Mouse (Mus musculus) adrenal gland, adult 18-20 months (tissue): ENCODE measurements around the gene Kctd2. TPM values are rescaled to one million over a fixed set of nuclear protein-coding genes. Genes with fewer than 3 reads are reported as not detected.
"Not testable (repeated sequence)": the region's sequence is repeated elsewhere in the genome, so short reads cannot be mapped to it uniquely, and the experiment has no call there.

Source experiments
- DNase-seq, 2 experiments: peaks; one replicate each; pipeline ENCODE4 v3.0.0; 2021 to 2022; ENCODE audit warnings: low spot score in 2 of 2
- long read RNA-seq, 2 experiments: library from polyadenylated mRNA; stranded (forward); transcript quantifications; one replicate each; pipeline ENCODE4 v2.0.0; 2021
- total RNA-seq, 2 experiments: library from RNA; stranded (reverse); gene quantifications; 1 replicate in 1 of 2; 2 replicates in 1 of 2; pipeline ENCODE4 v1.2.3; 2021

The Kctd2 gene
- 10 to 100 TPM; 44.1 to 71.4 TPM for total RNA-seq
- long read RNA-seq, experiment 1, transcript Kctd2-201 (6 exons, 1,764 nt): major isoform, 43 of 54 reads
- long read RNA-seq, experiment 1, partial matches to known transcripts: 3 of 54 reads
- long read RNA-seq, experiment 1, other reads (novel, unspliced or antisense): 7 of 54 reads
- long read RNA-seq, experiment 2, transcript Kctd2-202 (5 exons, 2,649 nt): minor isoform, 7 of 433 reads
- long read RNA-seq, experiment 2, transcript Kctd2-201 (6 exons, 1,764 nt): major isoform, 392 of 433 reads
- long read RNA-seq, experiment 2, partial matches to known transcripts: 12 of 433 reads
- long read RNA-seq, experiment 2, other reads (novel, unspliced or antisense): 20 of 433 reads

- DNase-seq: peak; percentile 90 to 92
These were observed at the start of gene Kctd2, which contains the start of gene Atp5h for GRCm38 (mm10) chr11:115419531-115420237. TSS of gene Kctd2 (plus strand) at chr11:115420128. TSS of gene Atp5h (minus strand) at chr11:115419962.

- DNase-seq: no peak
These were observed 49.6 kb upstream of the Kctd2 start for GRCm38 (mm10) chr11:115370368-115370767.

- DNase-seq: no peak
These were observed 48.6 kb upstream of the Kctd2 start for GRCm38 (mm10) chr11:115371354-115371753.

- no peak for DNase-seq
These were observed 47.9 kb upstream of the Kctd2 start for GRCm38 (mm10) chr11:115372015-115372414.

- no peak for DNase-seq
These were observed 47.2 kb upstream of the Kctd2 start for GRCm38 (mm10) chr11:115372737-115373136.

GRCm38 (mm10) chr11:115373805-115374694, 45.9 kb upstream of the Kctd2 start:
- DNase-seq: peak; percentile 63 to 68

- DNase-seq: peak in 1 of 2 experiments; percentile 62
These were observed 45.1 kb upstream of the Kctd2 start for GRCm38 (mm10) chr11:115374695-115375425.

- DNase-seq: no peak
These were observed 43.2 kb upstream of the Kctd2 start for GRCm38 (mm10) chr11:115376722-115377121.

- DNase-seq: no peak
These were observed 42.7 kb upstream of the Kctd2 start for GRCm38 (mm10) chr11:115377254-115377653.

GRCm38 (mm10) chr11:115377854-115378253, 42.1 kb upstream of the Kctd2 start:
- no peak for DNase-seq

- DNase-seq: no peak
These were observed 38.7 kb upstream of the Kctd2 start for GRCm38 (mm10) chr11:115381276-115381675.

- DNase-seq: peak; percentile 90 to 96
These were observed 38.0 kb upstream of the Kctd2 start, which contains the start of gene Cdr2l for GRCm38 (mm10) chr11:115381743-115382539. TSS of gene Cdr2l (plus strand) at chr11:115381916.

- DNase-seq: peak; percentile 50 to 58
These were observed 37.0 kb upstream of the Kctd2 start for GRCm38 (mm10) chr11:115382891-115383290.

- peak; percentile 33 to 44 for DNase-seq
These were observed 36.0 kb upstream of the Kctd2 start for GRCm38 (mm10) chr11:115383701-115384474.

GRCm38 (mm10) chr11:115384587-115384986, 35.3 kb upstream of the Kctd2 start:
- DNase-seq: peak; percentile 45 to 56

- DNase-seq: not testable (repeated sequence)
These were observed 33.1 kb upstream of the Kctd2 start for GRCm38 (mm10) chr11:115386859-115387258.

- no peak for DNase-seq
These were observed 28.6 kb upstream of the Kctd2 start for GRCm38 (mm10) chr11:115391358-115391757.

- no peak for DNase-seq
These were observed 26.1 kb upstream of the Kctd2 start for GRCm38 (mm10) chr11:115393721-115394325.
